ENCODE assay signal across 8 mouse cellular contexts in genomic region chr1:153746728-153747127, GRCm38 (mm10). TPM values are rescaled to one million over a fixed set of nuclear protein-coding genes. Genes with fewer than 3 reads are reported as not detected.
DNase-seq lines count a peak whose midpoint lies in the region; ATAC-seq and TF ChIP-seq lines count a peak whose summit lies in the region.

No protein-coding gene starts in this region.

- peak; percentile 93 for TF ChIP-seq CTCF in midbrain, postnatal 0 days (IDR thresholded peaks at IDR 0.05)
- peak; percentile 93 for TF ChIP-seq CTCF in stomach, postnatal 0 days (IDR thresholded peaks at IDR 0.05; ENCODE audit: low read depth)

- peaks cover 9% of the 10 kb centered on the region; the same call in 1 of the 2 replicates for H3K4me1 ChIP-seq in midbrain, postnatal 0 days (ENCODE audit: insufficient read depth, low read length)
- no peaks in the 10 kb centered on the region for H3K4me1 ChIP-seq in stomach, postnatal 0 days (replicated peaks; ENCODE audit: control insufficient read depth, insufficient read depth)

- DNase-seq in ovary, postnatal 14 days (ENCODE audit: low spot score) = peak; percentile 70
- no peak for DNase-seq in ovary, postnatal 10 days (ENCODE audit: low spot score)
- DNase-seq in adrenal gland, adult 2 months = peak; percentile 77
- DNase-seq in embryo, embryonic 11 days = peak; percentile 87
- peak; percentile 82 to 89 for DNase-seq in heart, postnatal 10 days
- peak; percentile 65 to 83 for DNase-seq in left cerebral cortex, postnatal 14 days (ENCODE audit: low spot score in 2 of 2)
- peak; percentile 90 for DNase-seq in midbrain, postnatal 0 days (ENCODE audit: low spot score)
- DNase-seq in stomach, postnatal 0 days (ENCODE audit: low spot score) = peak; percentile 78

- no peaks in the 10 kb centered on the region for H3K27me3 ChIP-seq in midbrain, postnatal 0 days (ENCODE audit: insufficient read depth, low read length)
- H3K27me3 ChIP-seq in stomach, postnatal 0 days (ENCODE audit: control insufficient read depth, insufficient read depth, low read length) = no peaks in the 10 kb centered on the region

- no peak overlapping the region for H3K4me2 ChIP-seq in midbrain, postnatal 0 days (ENCODE audit: low read depth, low read length, poor library complexity, severe bottlenecking)
- H3K4me2 ChIP-seq in stomach, postnatal 0 days (replicated peaks; ENCODE audit: low read depth) = no peak overlapping the region

- no peak overlapping the region for H3K4me3 ChIP-seq in midbrain, postnatal 0 days (ENCODE audit: low read depth, low read length)
- no peak overlapping the region for H3K4me3 ChIP-seq in stomach, postnatal 0 days (ENCODE audit: low read depth, low read length)

- intact Hi-C loops in heart, postnatal 10 days (cut with DNase I) = loop anchor here (1.0 to 5.0 kb wide), 4 partner anchors 60 to 436 kb away; partner anchors contain the start of gene Dhx9
- intact Hi-C loops in left cerebral cortex, postnatal 14 days (cut with DNase I) = loop anchor here (1.0 to 5.0 kb wide), 3 partner anchors 61 to 436 kb away; no protein-coding TSS in a partner anchor

- WGBS in midbrain, postnatal 0 days = 3% methylated on average over 12 of the region's 12 CpGs
- WGBS in stomach, postnatal 0 days = 6% methylated on average over 12 of the region's 12 CpGs

- no peak for TF ChIP-seq EP300 in stomach, postnatal 0 days (optimal IDR thresholded peaks at IDR 0.05)

- no peak overlapping the region for H3K9ac ChIP-seq in midbrain, postnatal 0 days (replicated peaks; ENCODE audit: low read length, poor library complexity, severe bottlenecking)
- no peak overlapping the region for H3K9ac ChIP-seq in stomach, postnatal 0 days (ENCODE audit: low read length)

- ATAC-seq in midbrain, postnatal 0 days (ENCODE audit: low FRiP score) = no peak
- peak; percentile 12; the same call in 1 of the 2 replicates for ATAC-seq in stomach, postnatal 0 days (ENCODE audit: low FRiP score, low TSS enrichment)

- no peak overlapping the region for H3K27ac ChIP-seq in midbrain, postnatal 0 days (ENCODE audit: low read depth, low read length)
- no peak overlapping the region for H3K27ac ChIP-seq in stomach, postnatal 0 days (replicated peaks)

- H3K36me3 ChIP-seq in midbrain, postnatal 0 days (ENCODE audit: insufficient read depth, low read length) = no peaks in the 10 kb centered on the region; the same call in 1 of the 2 replicates
- H3K36me3 ChIP-seq in stomach, postnatal 0 days (ENCODE audit: control insufficient read depth, insufficient read depth, low read length) = no peaks in the 10 kb centered on the region

- H3K9me3 ChIP-seq in midbrain, postnatal 0 days (ENCODE audit: low read length) = no peaks in the 10 kb centered on the region
- H3K9me3 ChIP-seq in stomach, postnatal 0 days (ENCODE audit: control insufficient read depth, low read length) = no peaks in the 10 kb centered on the region

RNA-seq across cellular contexts. Expression of gene Rnasel, which starts 2.5 kb away (rescaled TPM):
- total RNA-seq in adrenal gland, adult 2 months (2021) = 10 to 100 TPM in 1 of 2 experiments, 1 to 10 TPM in 1; 9.7 to 13.2 TPM
- polyA plus RNA-seq in adrenal gland, adult 2 months (2012; rRNA removed) = 1.2 and 1.5 TPM in 2 replicates
- total RNA-seq in heart, postnatal 10 days (2021) = 10 to 100 TPM; 12.5 to 15.4 TPM
- 1 to 10 TPM; 7.6 to 8.3 TPM for total RNA-seq in left cerebral cortex, postnatal 14 days (2021)
- total RNA-seq in midbrain, postnatal 0 days (2014; rRNA removed) = 22.1 and 29.3 TPM in 2 replicates
- polyA plus RNA-seq in midbrain, postnatal 0 days (2015; fragmentation: Nextera tagmentation; extraction: Ambion mirVana) = 15.7 and 17.4 TPM in 2 replicates
- 11.8 TPM in 2 replicates for polyA plus RNA-seq in stomach, postnatal 0 days (2015; fragmentation: Nextera tagmentation; extraction: Ambion mirVana)

RNA-seq across cellular contexts. Expression of gene Rgs16, which starts 6.6 kb away (rescaled TPM):
- total RNA-seq in adrenal gland, adult 2 months (2021) = 1 to 10 TPM; 2.1 to 4.5 TPM
- polyA plus RNA-seq in adrenal gland, adult 2 months (2012; rRNA removed) = 0.61 and 0.95 TPM in 2 replicates
- 1 to 10 TPM; 2.4 to 3.5 TPM for total RNA-seq in heart, postnatal 10 days (2021)
- 1 to 10 TPM; 6.6 to 6.8 TPM for total RNA-seq in left cerebral cortex, postnatal 14 days (2021)
- 7.2 and 7.6 TPM in 2 replicates for total RNA-seq in midbrain, postnatal 0 days (2014; rRNA removed)
- 9.7 and 10.7 TPM in 2 replicates for polyA plus RNA-seq in midbrain, postnatal 0 days (2015; fragmentation: Nextera tagmentation; extraction: Ambion mirVana)
- 2.3 and 2.7 TPM in 2 replicates for polyA plus RNA-seq in stomach, postnatal 0 days (2015; fragmentation: Nextera tagmentation; extraction: Ambion mirVana)
